In the genomic region with DNA sequence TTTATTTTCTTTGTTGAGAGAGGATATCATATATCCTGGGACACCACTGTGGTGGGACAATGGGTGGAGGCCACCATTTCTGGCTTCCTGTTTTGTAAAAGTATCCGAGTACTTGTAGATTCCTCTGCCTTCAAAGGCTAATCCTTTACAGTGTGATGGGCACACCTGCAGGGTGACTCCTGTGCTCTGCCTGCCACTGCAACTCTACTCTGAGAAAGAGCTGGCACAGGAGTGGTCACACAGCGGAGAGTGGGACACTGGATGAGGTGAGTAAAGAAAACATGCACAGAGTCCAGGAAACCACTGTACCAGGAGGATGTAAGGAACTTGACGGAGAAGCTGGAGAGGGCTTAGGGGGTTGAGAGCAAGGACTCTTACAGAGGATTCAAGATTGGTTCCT, we compare ENCODE assay signal across 25 mouse cellular contexts.
A peak's percentile ranks its signal among the peaks of the same experiment; 100 is the strongest.
DNase-seq lines count a peak whose midpoint lies in the region; ATAC-seq and TF ChIP-seq lines count a peak whose summit lies in the region.
"Had no signal": no experiment of that assay in that cellular context is flagged by ENCODE, and none has a peak within 500 bp of the region (broad histone marks: within the 10 kb centered on the region; RNA-seq: fewer than 3 reads in every experiment).

No protein-coding gene starts in this region.

- TF ChIP-seq CTCF in bone marrow macrophage, adult 2 months (IDR thresholded peaks at IDR 0.05; ENCODE audit: low read depth, low read length) = no peak

- no peaks in the 10 kb centered on the region for H3K36me3 ChIP-seq in lung, embryonic 16.5 days (ENCODE audit: control insufficient read depth, insufficient read depth, low read length)
- H3K36me3 ChIP-seq in embryonic facial prominence, embryonic 14.5 days (ENCODE audit: control insufficient read depth, insufficient read depth, low read length) = no peaks in the 10 kb centered on the region
- H3K36me3 ChIP-seq: heart, embryonic 12.5 days; limb, embryonic 12.5 days; liver, embryonic 15.5 days; lung, embryonic 15.5 days; midbrain, embryonic 15.5 days; neural tube, embryonic 12.5 days had no signal

- 58% methylated on average over 3 of the region's 3 CpGs for WGBS in lung, embryonic 16.5 days
- WGBS in embryonic facial prominence, embryonic 14.5 days = 80% methylated on average over 3 of the region's 3 CpGs

- H3K9me3 ChIP-seq in lung, embryonic 16.5 days (ENCODE audit: control insufficient read depth, low read length) = no peaks in the 10 kb centered on the region
- H3K9me3 ChIP-seq in embryonic facial prominence, embryonic 14.5 days (ENCODE audit: control insufficient read depth, low read length) = no peaks in the 10 kb centered on the region
- H3K9me3 ChIP-seq: G1E; heart, embryonic 12.5 days; limb, embryonic 12.5 days; liver, embryonic 15.5 days; lung, embryonic 15.5 days; midbrain, embryonic 15.5 days; neural tube, embryonic 12.5 days had no signal

- TF ChIP-seq POLR2A in bone marrow macrophage, adult 2 months (IDR thresholded peaks at IDR 0.05; ENCODE audit: borderline replicate concordance, low read depth, low read length) = no peak

- no peaks in the 10 kb centered on the region for H3K4me1 ChIP-seq in lung, embryonic 16.5 days (replicated peaks; ENCODE audit: control insufficient read depth, insufficient read depth, low read length)
- peaks cover 48% of the 10 kb centered on the region for H3K4me1 ChIP-seq in bone marrow macrophage, adult 2 months (ENCODE audit: control insufficient read depth, insufficient read depth, low read length)
- no peaks in the 10 kb centered on the region for H3K4me1 ChIP-seq in embryonic facial prominence, embryonic 14.5 days (ENCODE audit: control insufficient read depth, insufficient read depth, low read length)
- H3K4me1 ChIP-seq: heart, embryonic 12.5 days; liver, embryonic 15.5 days; lung, embryonic 15.5 days; midbrain, embryonic 15.5 days; neural tube, embryonic 12.5 days had no signal

- no peak overlapping the region for H3K27ac ChIP-seq in lung, embryonic 16.5 days (ENCODE audit: low read length)
- H3K27ac ChIP-seq in bone marrow macrophage, adult 2 months (ENCODE audit: insufficient read depth, low read depth, low read length) = peak overlapping the region; percentile 91
- H3K27ac ChIP-seq in embryonic facial prominence, embryonic 14.5 days (replicated peaks; ENCODE audit: low read depth, low read length) = no peak overlapping the region
- H3K27ac ChIP-seq: hindbrain, embryonic 14.5 days; limb, embryonic 12.5 days; liver, embryonic 15.5 days; lung, embryonic 15.5 days; midbrain, embryonic 15.5 days; neural tube, embryonic 12.5 days had no signal

- no peaks in the 10 kb centered on the region for H3K27me3 ChIP-seq in lung, embryonic 16.5 days (ENCODE audit: control insufficient read depth, insufficient read depth, low read depth, low read length)
- no peaks in the 10 kb centered on the region for H3K27me3 ChIP-seq in embryonic facial prominence, embryonic 14.5 days (replicated peaks; ENCODE audit: control insufficient read depth, insufficient read depth, low read length)
- H3K27me3 ChIP-seq: heart, embryonic 12.5 days; limb, embryonic 12.5 days; liver, embryonic 15.5 days; lung, embryonic 15.5 days; midbrain, embryonic 15.5 days; neural tube, embryonic 12.5 days had no signal

- H3K4me2 ChIP-seq in lung, embryonic 16.5 days (ENCODE audit: low read depth, low read length) = no peak overlapping the region
- no peak overlapping the region for H3K4me2 ChIP-seq in embryonic facial prominence, embryonic 14.5 days (ENCODE audit: low read depth, low read length)
- H3K4me2 ChIP-seq: heart, embryonic 12.5 days; hindbrain, embryonic 14.5 days; limb, embryonic 12.5 days; liver, embryonic 15.5 days; lung, embryonic 15.5 days; midbrain, embryonic 15.5 days; neural tube, embryonic 12.5 days had no signal

- no peak for DNase-seq in lung, postnatal 36 days
- DNase-seq in embryonic facial prominence, embryonic 14.5 days (ENCODE audit: low spot score) = no peak
- no peak for DNase-seq in kidney, adult 9 months
- DNase-seq in left cerebral cortex, postnatal 4 days = no peak
- DNase-seq: adrenal gland, postnatal 10 days; cerebellum, adult 11-12 months; cerebellum, postnatal 10 days; gastrocnemius, postnatal 25 days; heart, adult 11 months; heart, postnatal 4 days; kidney, adult 18-20 months; kidney, postnatal 10 days; right cerebral cortex, adult 18-20 months; thymus, adult 2 months had no signal

- H3K9ac ChIP-seq in lung, embryonic 16.5 days (ENCODE audit: low read length) = no peak overlapping the region
- H3K9ac ChIP-seq in embryonic facial prominence, embryonic 14.5 days (ENCODE audit: low read depth, low read length) = no peak overlapping the region
- H3K9ac ChIP-seq: heart, embryonic 12.5 days; hindbrain, embryonic 14.5 days; limb, embryonic 12.5 days; liver, embryonic 15.5 days; lung, embryonic 15.5 days; midbrain, embryonic 15.5 days; neural tube, embryonic 12.5 days had no signal

- ATAC-seq in lung, embryonic 16.5 days (ENCODE audit: low read depth) = peak; percentile 26; the same call in 1 of the 2 replicates
- peak; percentile 67; the same call in 1 of the 2 replicates for ATAC-seq in embryonic facial prominence, embryonic 14.5 days (ENCODE audit: low read depth)
- ATAC-seq: forebrain, embryonic 14.5 days; midbrain, embryonic 15.5 days had no signal

- H3K4me3 ChIP-seq in lung, embryonic 16.5 days (ENCODE audit: low read length) = no peak overlapping the region
- H3K4me3 ChIP-seq in bone marrow macrophage, adult 2 months (ENCODE audit: insufficient read depth, low read length) = no peak overlapping the region
- H3K4me3 ChIP-seq in embryonic facial prominence, embryonic 14.5 days (ENCODE audit: low read depth, low read length) = no peak overlapping the region
- H3K4me3 ChIP-seq: heart, embryonic 12.5 days; limb, embryonic 12.5 days; liver, embryonic 15.5 days; lung, embryonic 15.5 days; midbrain, embryonic 15.5 days; neural tube, embryonic 12.5 days had no signal

- intact Hi-C loops in left cerebral cortex, postnatal 4 days (cut with DNase I) = no loop called here
